Mouse (Mus musculus) embryonic facial prominence, embryonic 12.5 days (tissue): Measurements from ENCODE around the gene Rgs9. TPM values are rescaled to one million over a fixed set of nuclear protein-coding genes. Genes with fewer than 3 reads are reported as not detected.
A peak's percentile ranks its signal among the peaks of the same experiment; 100 is the strongest.
"Not testable (repeated sequence)": the region's sequence is repeated elsewhere in the genome, so short reads cannot be mapped to it uniquely, and the experiment has no call there.

Experiments
- ATAC-seq: fragments of 200-750 bp; cut with Nextera tagmentation; 2 replicates; pipeline ENCODE4 v1.8.0; 2017; ENCODE audit not compliant: insufficient number of reproducible peaks, insufficient read depth, low FRiP score, low TSS enrichment
- H3K27ac ChIP-seq: fragments of 300-500 bp; sonication (generic); 2 replicates; pipeline ENCODE4 v1.5.1; 2016; ENCODE audit warnings: mild to moderate bottlenecking
- H3K27me3 ChIP-seq: fragments of 300-500 bp; sonication (generic); 2 replicates; pipeline ENCODE4 v1.6.1; 2016; ENCODE audit warnings: mild to moderate bottlenecking, moderate library complexity
- H3K36me3 ChIP-seq: fragments of 300-500 bp; sonication (generic); 2 replicates; pipeline ENCODE4 v1.6.1; 2016; ENCODE audit warnings: mild to moderate bottlenecking
- H3K4me1 ChIP-seq: fragments of 300-500 bp; sonication (generic); 2 replicates; pipeline ENCODE4 v1.6.1; 2016
- H3K4me2 ChIP-seq: fragments of 300-500 bp; sonication (generic); replicated peaks from 2 replicates; pipeline ENCODE4 v1.6.1; 2016; ENCODE audit warnings: mild to moderate bottlenecking, moderate library complexity
- H3K4me3 ChIP-seq: fragments of 300-500 bp; sonication (generic); 2 replicates; pipeline ENCODE4 v1.5.1; 2016; ENCODE audit warnings: mild to moderate bottlenecking
- H3K9ac ChIP-seq: fragments of 300-500 bp; sonication (generic); 2 replicates; pipeline ENCODE4 v1.6.1; 2016; ENCODE audit warnings: mild to moderate bottlenecking, moderate library complexity
- H3K9me3 ChIP-seq: fragments of 300-500 bp; sonication (generic); 2 replicates; pipeline ENCODE4 v1.6.1; 2016; ENCODE audit warnings: mild to moderate bottlenecking, moderate library complexity
- WGBS: fragments of 180-500 bp; shearing (Covaris S2); methylation state at CpG from one replicate; pipeline ENCODE4 v1.1.7; 2016; 5-methylcytosine and 5-hydroxymethylcytosine counted together
- polyA plus RNA-seq: library from polyadenylated mRNA; unstranded; fragments of >200 nt; fragmentation: Nextera tagmentation; extraction: Ambion mirVana; gene quantifications from 2 replicates; pipeline ENCODE4 v1.2.1, GENCODE M21; 2016

Gene Rgs9
- polyA plus RNA-seq: 1.9 TPM in 2 replicates

DNA sequence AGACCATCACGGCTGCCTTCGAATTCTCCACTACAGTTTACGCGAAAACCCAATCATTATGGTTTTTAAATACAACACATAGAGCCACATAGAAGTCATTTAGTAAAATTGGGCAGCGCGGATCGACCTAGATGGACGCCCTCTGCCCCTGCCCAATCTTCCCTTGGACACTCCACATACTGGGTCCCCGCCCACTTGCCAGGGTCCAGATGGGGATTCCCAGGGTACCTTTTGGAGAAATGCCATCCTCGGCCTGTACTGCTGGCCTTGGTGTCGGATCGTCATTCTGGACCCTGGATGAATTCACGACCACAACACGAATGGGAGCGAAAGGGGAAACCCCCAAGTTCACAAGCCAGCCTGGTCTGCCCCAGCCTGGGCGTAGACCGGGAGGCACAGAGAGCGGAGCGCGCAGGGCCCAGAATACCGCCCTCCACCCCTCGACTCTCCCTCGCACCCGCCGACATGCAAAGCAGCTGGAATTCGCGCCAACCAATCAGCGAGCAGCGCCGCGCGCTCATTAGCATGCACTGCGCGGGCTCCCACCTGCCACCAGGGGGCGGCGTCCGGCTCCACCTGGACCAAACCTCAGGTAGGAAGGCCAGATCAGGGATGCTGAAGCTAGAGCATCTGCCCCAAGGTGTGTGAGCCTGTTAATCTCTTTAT lies at the start of gene Rgs9:
TSS of gene Rgs9 (minus strand) at position 420 of the 666 bp plus-strand sequence.
- 4% methylated on average over 37 of the region's 37 CpGs for WGBS
- peak within 1 kb of the TSS; percentile 77 for H3K4me2 ChIP-seq
- peaks cover 3% of the 10 kb centered on the region; the same call in 1 of the 2 replicates for H3K4me1 ChIP-seq
- no peaks in the 10 kb centered on the region for H3K36me3 ChIP-seq
- no peak within 1 kb of the TSS for H3K27ac ChIP-seq
- peak; percentile 91 for ATAC-seq
- no peaks in the 10 kb centered on the region for H3K9me3 ChIP-seq
- peaks cover 15% of the 10 kb centered on the region; the same call in 1 of the 2 replicates for H3K27me3 ChIP-seq
- H3K9ac ChIP-seq: peak within 1 kb of the TSS; percentile 49
- peak within 1 kb of the TSS; percentile 38 for H3K4me3 ChIP-seq

- Histone ChIP-seq H3K4me3 (no peak overlapping the region), H3K9ac (no peak overlapping the region), H3K27me3 (no peaks in the 10 kb centered on the region), H3K4me1 (peaks cover 9% of the 10 kb centered on the region; the same call in 1 of the 2 replicates), H3K4me2 (no peak overlapping the region), H3K27ac (no peak overlapping the region), H3K36me3 (no peaks in the 10 kb centered on the region), H3K9me3 (no peaks in the 10 kb centered on the region)
- ATAC-seq: no peak
- WGBS: 65% methylated on average over 10 of the region's 10 CpGs
Observed at GRCm38 (mm10) chr11:109347242-109347959, 49.5 kb upstream of the Rgs9 start.

GRCm38 (mm10) chr11:109343991-109344599 lies 46.2 kb upstream of the Rgs9 start:
- no peak for ATAC-seq
- H3K27ac ChIP-seq: no peak overlapping the region

DNA sequence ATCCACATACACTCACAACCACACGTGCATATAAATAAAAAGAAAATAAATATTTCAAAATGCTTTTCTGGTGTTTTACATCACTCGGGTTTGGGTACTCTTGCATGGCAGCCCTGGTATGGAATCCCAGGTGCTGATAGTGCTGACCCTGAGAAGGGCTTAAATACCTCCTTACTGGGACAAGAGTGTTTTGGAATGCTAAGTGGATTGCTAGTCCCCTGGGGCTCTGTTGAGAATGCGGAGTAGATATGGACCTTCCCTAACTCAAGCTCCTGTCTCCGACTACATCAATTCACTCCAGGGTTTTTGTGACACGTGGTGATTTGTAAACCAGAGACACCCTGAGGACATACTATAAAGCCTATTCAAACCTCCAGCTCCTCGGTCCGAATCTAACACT lies 45.6 kb upstream of the Rgs9 start:
- Histone ChIP-seq H3K9me3 (no peaks in the 10 kb centered on the region), H3K36me3 (no peaks in the 10 kb centered on the region), H3K27ac (no peak overlapping the region), H3K9ac (no peak overlapping the region), H3K27me3 (no peaks in the 10 kb centered on the region), H3K4me3 (no peak overlapping the region), H3K4me1 (peaks cover 9% of the 10 kb centered on the region; the same call in 1 of the 2 replicates), H3K4me2 (no peak overlapping the region)
- no peak for ATAC-seq
- WGBS: 20% methylated on average over 7 of the region's 7 CpGs

More at GRCm38 (mm10) chr11:109343991-109344599, 46.2 kb upstream of the Rgs9 start:
- Histone ChIP-seq H3K4me2 (no peak overlapping the region), H3K27me3 (no peaks in the 10 kb centered on the region), H3K9ac (no peak overlapping the region), H3K9me3 (no peaks in the 10 kb centered on the region), H3K4me1 (peaks cover 9% of the 10 kb centered on the region; the same call in 1 of the 2 replicates), H3K4me3 (no peak overlapping the region), H3K36me3 (no peaks in the 10 kb centered on the region)
- 25% methylated on average over 10 of the region's 10 CpGs for WGBS

DNA sequence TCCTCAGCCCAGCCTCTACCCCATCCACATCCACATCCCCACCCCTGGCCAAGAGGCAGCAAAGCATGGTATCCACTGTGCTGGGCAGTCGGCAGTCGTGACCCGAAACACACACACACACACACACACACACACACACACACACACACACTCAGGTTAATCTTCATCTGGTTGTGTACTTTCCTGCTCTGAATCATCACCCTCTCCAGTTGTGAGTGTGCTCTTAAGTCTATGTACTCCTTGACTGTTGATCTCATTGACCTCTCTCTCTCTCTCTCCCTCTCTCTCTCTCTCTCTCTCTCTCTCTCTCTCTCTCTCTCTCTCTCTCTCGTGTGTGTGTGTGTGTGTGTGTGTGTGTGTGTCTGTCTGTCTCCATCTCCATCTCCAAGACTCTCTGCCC lies 44.7 kb upstream of the Rgs9 start:
- ATAC-seq, H3K27ac ChIP-seq, H3K4me1 ChIP-seq, H3K27me3 ChIP-seq, H3K4me3 ChIP-seq, H3K9me3 ChIP-seq, H3K36me3 ChIP-seq, H3K9ac ChIP-seq, H3K4me2 ChIP-seq: not testable (repeated sequence)
- WGBS: 88% methylated on average over 4 of the region's 4 CpGs

DNA sequence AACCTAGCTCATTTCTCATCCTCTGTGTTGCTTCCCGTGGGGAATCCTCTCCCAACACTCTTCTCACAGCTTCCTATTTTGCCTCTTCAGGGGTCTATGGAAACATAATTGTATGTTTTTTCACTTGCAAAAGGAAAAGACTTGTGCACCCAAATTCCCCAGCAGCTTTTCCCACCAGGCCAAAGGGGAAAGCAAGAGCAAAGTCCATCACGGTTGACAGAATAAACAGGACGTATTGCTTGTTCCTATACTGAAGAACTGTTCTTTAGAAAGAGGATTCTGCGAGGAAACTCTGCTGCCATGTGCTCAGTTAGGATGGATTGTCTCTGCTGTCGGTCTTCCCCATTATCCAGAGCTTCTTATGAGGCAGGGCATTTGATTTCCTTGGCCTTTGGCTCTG lies 42.6 kb upstream of the Rgs9 start:
- no peak overlapping the region for H3K9ac ChIP-seq

GRCm38 (mm10) chr11:109339155-109339938 lies 41.4 kb upstream of the Rgs9 start:
- H3K4me2 ChIP-seq: no peak overlapping the region
- H3K27ac ChIP-seq: no peak overlapping the region
- H3K9me3 ChIP-seq: no peaks in the 10 kb centered on the region
- no peak for ATAC-seq
- H3K9ac ChIP-seq: no peak overlapping the region
- H3K27me3 ChIP-seq: no peaks in the 10 kb centered on the region
- 92% methylated on average over 8 of the region's 8 CpGs for WGBS
- H3K4me1 ChIP-seq: peaks cover 5% of the 10 kb centered on the region; the same call in 1 of the 2 replicates
- H3K36me3 ChIP-seq: no peaks in the 10 kb centered on the region
- H3K4me3 ChIP-seq: no peak overlapping the region

More for the DNA sequence above, 42.6 kb upstream of the Rgs9 start:
- Histone ChIP-seq H3K4me2 (no peak overlapping the region), H3K9me3 (no peaks in the 10 kb centered on the region), H3K4me1 (peaks cover 5% of the 10 kb centered on the region; the same call in 1 of the 2 replicates), H3K27me3 (no peaks in the 10 kb centered on the region), H3K27ac (no peak overlapping the region), H3K36me3 (no peaks in the 10 kb centered on the region), H3K4me3 (no peak overlapping the region)
- ATAC-seq: no peak
- 78% methylated on average over 5 of the region's 5 CpGs for WGBS

DNA sequence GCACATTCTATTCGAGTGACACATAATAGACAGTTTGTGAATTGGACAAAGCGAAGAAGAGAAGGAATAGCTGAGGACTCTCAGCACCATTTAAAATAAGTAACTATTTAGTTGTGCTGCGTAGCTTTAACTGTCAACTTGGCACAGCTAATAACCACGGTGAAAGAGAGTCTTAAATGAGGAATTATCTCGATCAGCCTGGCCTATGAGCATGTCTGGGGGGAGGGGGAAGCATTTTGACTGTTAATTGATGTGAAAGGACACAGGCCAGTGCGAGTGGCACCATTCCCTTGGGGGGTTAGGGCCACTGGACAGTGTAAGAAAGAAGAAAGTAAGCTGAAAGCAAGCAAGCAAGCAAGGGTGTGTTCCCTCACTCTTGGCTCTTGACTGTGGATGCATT lies 38.0 kb upstream of the Rgs9 start:
- Histone ChIP-seq H3K9ac (no peak overlapping the region), H3K27me3 (no peaks in the 10 kb centered on the region), H3K4me3 (no peak overlapping the region), H3K36me3 (no peaks in the 10 kb centered on the region), H3K27ac (no peak overlapping the region), H3K9me3 (no peaks in the 10 kb centered on the region), H3K4me2 (no peak overlapping the region), H3K4me1 (peaks cover 6% of the 10 kb centered on the region; the same call in 1 of the 2 replicates)
- ATAC-seq: no peak
- WGBS: 56% methylated on average over 6 of the region's 6 CpGs

DNA sequence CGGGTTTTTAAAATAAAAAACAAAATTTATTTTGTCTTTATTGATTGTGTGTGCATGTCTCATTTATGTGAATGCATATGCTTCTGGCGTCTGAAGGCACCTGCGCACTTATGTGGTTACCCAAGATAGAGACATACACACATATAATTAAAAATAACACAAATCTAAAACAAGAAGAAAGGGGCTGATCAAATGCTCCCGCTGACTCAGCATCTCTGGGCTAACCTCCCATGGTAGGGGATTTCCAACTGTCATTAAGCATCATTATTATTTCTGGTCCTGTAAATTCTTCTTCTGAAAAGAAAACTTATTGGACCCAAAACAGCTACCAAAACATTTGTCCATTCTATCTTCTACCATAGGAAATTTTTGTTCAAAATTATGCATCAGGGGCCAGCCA lies 36.8 kb upstream of the Rgs9 start:
- Histone ChIP-seq H3K9ac (no peak overlapping the region), H3K27me3 (no peaks in the 10 kb centered on the region), H3K36me3 (no peaks in the 10 kb centered on the region), H3K27ac (no peak overlapping the region), H3K4me2 (no peak overlapping the region), H3K4me3 (no peak overlapping the region), H3K9me3 (no peaks in the 10 kb centered on the region), H3K4me1 (peaks cover 6% of the 10 kb centered on the region; the same call in 1 of the 2 replicates)
- 91% methylated on average over 4 of the region's 4 CpGs for WGBS
- ATAC-seq: no peak

- 76% methylated on average over 6 of the region's 6 CpGs for WGBS
- H3K4me1 ChIP-seq: peaks cover 6% of the 10 kb centered on the region; the same call in 1 of the 2 replicates
- no peak overlapping the region for H3K4me3 ChIP-seq
- H3K27ac ChIP-seq: no peak overlapping the region
- no peak overlapping the region for H3K4me2 ChIP-seq
- H3K9ac ChIP-seq: no peak overlapping the region
- no peaks in the 10 kb centered on the region for H3K36me3 ChIP-seq
- no peak for ATAC-seq
- H3K9me3 ChIP-seq: no peaks in the 10 kb centered on the region
- no peaks in the 10 kb centered on the region for H3K27me3 ChIP-seq
Observed at GRCm38 (mm10) chr11:109332722-109333121, 34.8 kb upstream of the Rgs9 start.

- 5% methylated on average over 6 of the region's 6 CpGs for WGBS
- Histone ChIP-seq H3K4me2 (peak overlapping the region; percentile 43), H3K27me3 (no peaks in the 10 kb centered on the region), H3K36me3 (no peaks in the 10 kb centered on the region), H3K4me1 (peaks cover 6% of the 10 kb centered on the region; the same call in 1 of the 2 replicates), H3K27ac (no peak overlapping the region), H3K4me3 (peak overlapping the region; percentile 16; the same call in 1 of the 2 replicates), H3K9ac (no peak overlapping the region), H3K9me3 (no peaks in the 10 kb centered on the region)
- ATAC-seq: peak; percentile 89
Observed at GRCm38 (mm10) chr11:109331424-109331824, 33.5 kb upstream of the Rgs9 start.
